Mouse (Mus musculus): Measurements from ENCODE around the gene Tmem121. TPM values are rescaled to one million over a fixed set of nuclear protein-coding genes. Genes with fewer than 3 reads are reported as not detected.

The Tmem121 gene
- polyA plus RNA-seq, 1 experiment, result 4.1 TPM

DNA sequence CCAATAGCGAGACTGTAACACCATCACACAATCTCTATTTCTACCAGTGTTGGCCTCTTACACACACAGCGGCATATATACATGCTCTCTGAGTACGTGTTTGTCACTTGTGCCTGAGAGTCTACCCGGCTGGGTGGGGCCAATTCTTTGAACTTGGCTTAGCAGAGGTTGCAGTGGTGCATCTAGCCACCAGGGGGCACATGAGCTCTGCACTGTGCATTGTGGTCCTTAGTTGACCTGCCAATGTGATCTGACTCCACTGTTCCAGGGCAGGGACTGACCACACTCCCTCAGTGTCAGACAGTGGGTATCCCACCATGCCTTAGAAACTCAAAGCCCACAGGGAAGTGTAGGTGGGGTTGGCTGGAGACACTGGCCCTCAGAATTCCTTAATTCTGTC is 34.1 kb downstream of the Tmem121 start:
- Histone ChIP-seq H3K4me3 (no peak overlapping the region), H3K27me3 (ENCODE audit: control insufficient read depth, insufficient read depth, insufficient read length) (no peaks in the 10 kb centered on the region), H3K4me2 (ENCODE audit: low read depth) (no peak overlapping the region), H3K36me3 (ENCODE audit: control insufficient read depth, insufficient read depth) (no peaks in the 10 kb centered on the region), H3K79me2 (ENCODE audit: control insufficient read depth, insufficient read depth) (no peaks in the 10 kb centered on the region), H3ac (ENCODE audit: control insufficient read depth, insufficient read length) (no peak overlapping the region)
- no peak for TF ChIP-seq REST (IDR thresholded peaks at IDR 0.05; ENCODE audit: insufficient read depth, insufficient read length)
- TF ChIP-seq TCF12 (IDR thresholded peaks at IDR 0.05; ENCODE audit: insufficient read depth, poor library complexity, severe bottlenecking), result no peak
- no peak for TF ChIP-seq CEBPB (IDR thresholded peaks at IDR 0.05; ENCODE audit: insufficient read depth, poor library complexity, severe bottlenecking)
- no peak for TF ChIP-seq MYOD1 (IDR thresholded peaks at IDR 0.05; ENCODE audit: control insufficient read depth in 1 of 3, insufficient read length in 2 of 3, low read depth in 2 of 3)
- no peak for TF ChIP-seq E2F4 (IDR thresholded peaks at IDR 0.05; ENCODE audit: insufficient read depth)
- no peak for TF ChIP-seq USF1 (IDR thresholded peaks at IDR 0.05; ENCODE audit: low read depth)
- TF ChIP-seq POLR2A (IDR thresholded peaks at IDR 0.05; ENCODE audit: insufficient read length, low read depth), result no peak
- no peak for TF ChIP-seq TCF3 (IDR thresholded peaks at IDR 0.05; ENCODE audit: insufficient read length, low read depth)
- TF ChIP-seq SRF (IDR thresholded peaks at IDR 0.05; ENCODE audit: control insufficient read depth, insufficient read length, low read depth), result no peak
- no peak for TF ChIP-seq MYOG (IDR thresholded peaks at IDR 0.05; ENCODE audit: control insufficient read depth in 1 of 3, insufficient read depth in 1 of 3, insufficient read length in 2 of 3, low read depth in 2 of 3)
- TF ChIP-seq POLR2AphosphoS2 (IDR thresholded peaks at IDR 0.05; ENCODE audit: insufficient read length, low read depth), result no peak
- no peak for TF ChIP-seq MAX (IDR thresholded peaks at IDR 0.05; ENCODE audit: low read depth)

DNA sequence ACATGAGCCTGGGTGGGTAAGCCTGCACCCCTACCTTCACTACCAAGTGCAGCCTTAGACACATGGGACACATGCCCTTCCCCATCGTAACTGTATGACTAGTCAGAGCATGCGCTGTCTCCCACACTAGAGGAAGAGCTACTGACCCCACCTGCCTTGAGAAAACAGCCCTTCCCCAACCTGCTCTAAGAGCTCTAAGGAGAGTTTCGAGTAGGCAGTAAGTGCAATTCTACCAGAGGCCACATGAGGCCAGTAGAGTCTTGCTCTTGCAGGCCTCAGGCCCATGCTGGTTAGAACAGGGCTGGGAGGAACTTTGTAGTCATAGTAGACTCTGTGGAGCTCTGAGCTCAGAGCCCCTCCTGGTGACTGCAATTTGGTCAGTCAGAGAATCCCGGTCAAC is 34.7 kb downstream of the Tmem121 start:
- no peak for TF ChIP-seq POLR2A (IDR thresholded peaks at IDR 0.05; ENCODE audit: insufficient read length, low read depth)
- no peak for TF ChIP-seq MYOG (IDR thresholded peaks at IDR 0.05; ENCODE audit: control insufficient read depth in 1 of 3, insufficient read depth in 1 of 3, insufficient read length in 2 of 3, low read depth in 2 of 3)
- no peak for TF ChIP-seq E2F4 (IDR thresholded peaks at IDR 0.05; ENCODE audit: insufficient read depth)
- no peak for TF ChIP-seq MAX (IDR thresholded peaks at IDR 0.05; ENCODE audit: low read depth)
- TF ChIP-seq SRF (IDR thresholded peaks at IDR 0.05; ENCODE audit: control insufficient read depth, insufficient read length, low read depth), result no peak
- TF ChIP-seq CEBPB (IDR thresholded peaks at IDR 0.05; ENCODE audit: insufficient read depth, poor library complexity, severe bottlenecking), result no peak
- TF ChIP-seq TCF3 (IDR thresholded peaks at IDR 0.05; ENCODE audit: insufficient read length, low read depth), result no peak
- no peak for TF ChIP-seq USF1 (IDR thresholded peaks at IDR 0.05; ENCODE audit: low read depth)
- no peak for TF ChIP-seq REST (IDR thresholded peaks at IDR 0.05; ENCODE audit: insufficient read depth, insufficient read length)
- TF ChIP-seq POLR2AphosphoS2 (IDR thresholded peaks at IDR 0.05; ENCODE audit: insufficient read length, low read depth), result no peak
- TF ChIP-seq TCF12 (IDR thresholded peaks at IDR 0.05; ENCODE audit: insufficient read depth, poor library complexity, severe bottlenecking), result no peak
- no peak for TF ChIP-seq MYOD1 (IDR thresholded peaks at IDR 0.05; ENCODE audit: control insufficient read depth in 1 of 3, insufficient read length in 2 of 3, low read depth in 2 of 3)
- Histone ChIP-seq H3K4me2 (ENCODE audit: low read depth) (no peak overlapping the region), H3K4me3 (no peak overlapping the region), H3K79me2 (ENCODE audit: control insufficient read depth, insufficient read depth) (no peaks in the 10 kb centered on the region), H3K36me3 (ENCODE audit: control insufficient read depth, insufficient read depth) (no peaks in the 10 kb centered on the region), H3K27me3 (ENCODE audit: control insufficient read depth, insufficient read depth, insufficient read length) (no peaks in the 10 kb centered on the region), H3ac (ENCODE audit: control insufficient read depth, insufficient read length) (no peak overlapping the region)

DNA sequence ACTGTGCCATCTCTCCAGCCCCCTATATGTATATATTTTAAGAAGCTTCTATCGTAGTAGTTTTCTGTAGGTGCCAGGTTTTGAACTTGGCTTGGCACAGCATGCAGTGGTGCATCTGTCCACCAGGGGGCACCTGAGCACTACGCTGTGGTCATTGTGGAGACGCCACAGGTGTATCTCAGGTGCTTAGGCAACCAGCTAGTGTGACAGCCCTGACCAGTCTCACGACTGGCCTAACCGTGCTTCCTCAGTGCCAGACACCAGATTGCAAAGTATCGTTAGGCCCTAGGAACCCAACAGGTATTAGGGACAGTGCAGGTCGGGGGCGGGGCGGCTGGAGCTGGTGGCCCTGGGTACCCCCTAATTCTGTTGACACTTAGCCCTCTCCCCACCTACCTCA is 35.6 kb downstream of the Tmem121 start:
- Histone ChIP-seq H3K79me2 (ENCODE audit: control insufficient read depth, insufficient read depth) (no peaks in the 10 kb centered on the region), H3K36me3 (ENCODE audit: control insufficient read depth, insufficient read depth) (no peaks in the 10 kb centered on the region), H3ac (ENCODE audit: control insufficient read depth, insufficient read length) (no peak overlapping the region), H3K27me3 (ENCODE audit: control insufficient read depth, insufficient read depth, insufficient read length) (no peaks in the 10 kb centered on the region), H3K4me3 (no peak overlapping the region), H3K4me2 (ENCODE audit: low read depth) (no peak overlapping the region)
- TF ChIP-seq POLR2AphosphoS2 (IDR thresholded peaks at IDR 0.05; ENCODE audit: insufficient read length, low read depth), result no peak
- no peak for TF ChIP-seq TCF3 (IDR thresholded peaks at IDR 0.05; ENCODE audit: insufficient read length, low read depth)
- TF ChIP-seq E2F4 (IDR thresholded peaks at IDR 0.05; ENCODE audit: insufficient read depth), result no peak
- TF ChIP-seq TCF12 (IDR thresholded peaks at IDR 0.05; ENCODE audit: insufficient read depth, poor library complexity, severe bottlenecking), result no peak
- TF ChIP-seq CEBPB (IDR thresholded peaks at IDR 0.05; ENCODE audit: insufficient read depth, poor library complexity, severe bottlenecking), result no peak
- TF ChIP-seq REST (IDR thresholded peaks at IDR 0.05; ENCODE audit: insufficient read depth, insufficient read length), result no peak
- no peak for TF ChIP-seq MAX (IDR thresholded peaks at IDR 0.05; ENCODE audit: low read depth)
- no peak for TF ChIP-seq MYOD1 (IDR thresholded peaks at IDR 0.05; ENCODE audit: control insufficient read depth in 1 of 3, insufficient read length in 2 of 3, low read depth in 2 of 3)
- TF ChIP-seq SRF (IDR thresholded peaks at IDR 0.05; ENCODE audit: control insufficient read depth, insufficient read length, low read depth), result no peak
- no peak for TF ChIP-seq MYOG (IDR thresholded peaks at IDR 0.05; ENCODE audit: control insufficient read depth in 1 of 3, insufficient read depth in 1 of 3, insufficient read length in 2 of 3, low read depth in 2 of 3)
- no peak for TF ChIP-seq USF1 (IDR thresholded peaks at IDR 0.05; ENCODE audit: low read depth)
- no peak for TF ChIP-seq POLR2A (IDR thresholded peaks at IDR 0.05; ENCODE audit: insufficient read length, low read depth)

- no peak for TF ChIP-seq POLR2A (IDR thresholded peaks at IDR 0.05; ENCODE audit: insufficient read length, low read depth)
- no peak for TF ChIP-seq USF1 (IDR thresholded peaks at IDR 0.05; ENCODE audit: low read depth)
- peak overlapping the region; percentile 67 for H3K4me2 ChIP-seq (ENCODE audit: low read depth)
These were observed 36.4 kb downstream of the Tmem121 start for GRCm38 (mm10) chr12:113222121-113222636.

GRCm38 (mm10) chr12:113222748-113223147 is 37.0 kb downstream of the Tmem121 start:
- no peak overlapping the region for H3ac ChIP-seq (ENCODE audit: control insufficient read depth, insufficient read length)
- TF ChIP-seq POLR2AphosphoS2 (IDR thresholded peaks at IDR 0.05; ENCODE audit: insufficient read length, low read depth) (no peak), CEBPB (IDR thresholded peaks at IDR 0.05; ENCODE audit: insufficient read depth, poor library complexity, severe bottlenecking) (no peak), E2F4 (IDR thresholded peaks at IDR 0.05; ENCODE audit: insufficient read depth) (no peak), MYOG (IDR thresholded peaks at IDR 0.05; ENCODE audit: control insufficient read depth in 1 of 3, insufficient read depth in 1 of 3, insufficient read length in 2 of 3, low read depth in 2 of 3) (no peak), USF1 (IDR thresholded peaks at IDR 0.05; ENCODE audit: low read depth) (no peak), POLR2A (IDR thresholded peaks at IDR 0.05; ENCODE audit: insufficient read length, low read depth) (no peak), MAX (IDR thresholded peaks at IDR 0.05; ENCODE audit: low read depth) (no peak), TCF12 (IDR thresholded peaks at IDR 0.05; ENCODE audit: insufficient read depth, poor library complexity, severe bottlenecking) (no peak), REST (IDR thresholded peaks at IDR 0.05; ENCODE audit: insufficient read depth, insufficient read length) (no peak), MYOD1 (IDR thresholded peaks at IDR 0.05; ENCODE audit: control insufficient read depth in 1 of 3, insufficient read length in 2 of 3, low read depth in 2 of 3) (no peak), TCF3 (IDR thresholded peaks at IDR 0.05; ENCODE audit: insufficient read length, low read depth) (no peak), SRF (IDR thresholded peaks at IDR 0.05; ENCODE audit: control insufficient read depth, insufficient read length, low read depth) (no peak)
- no peaks in the 10 kb centered on the region for H3K79me2 ChIP-seq (ENCODE audit: control insufficient read depth, insufficient read depth)
- H3K4me3 ChIP-seq, result no peak overlapping the region
- H3K4me2 ChIP-seq (ENCODE audit: low read depth), result no peak overlapping the region
- no peaks in the 10 kb centered on the region for H3K36me3 ChIP-seq (ENCODE audit: control insufficient read depth, insufficient read depth)
- H3K27me3 ChIP-seq (ENCODE audit: control insufficient read depth, insufficient read depth, insufficient read length), result no peaks in the 10 kb centered on the region

More at GRCm38 (mm10) chr12:113222121-113222636, 36.4 kb downstream of the Tmem121 start:
- no peak overlapping the region for H3ac ChIP-seq (ENCODE audit: control insufficient read depth, insufficient read length)
- H3K79me2 ChIP-seq (ENCODE audit: control insufficient read depth, insufficient read depth), result no peaks in the 10 kb centered on the region
- H3K4me3 ChIP-seq, result no peak overlapping the region
- H3K27me3 ChIP-seq (ENCODE audit: control insufficient read depth, insufficient read depth, insufficient read length), result no peaks in the 10 kb centered on the region
- no peaks in the 10 kb centered on the region for H3K36me3 ChIP-seq (ENCODE audit: control insufficient read depth, insufficient read depth)

Data from myocyte (in vitro differentiated cells).